Mouse (Mus musculus): ENCODE results near the gene Aoc3. TPM values are rescaled to one million over a fixed set of nuclear protein-coding genes. Genes with fewer than 3 reads are reported as not detected.

Gene Aoc3
- polyA plus RNA-seq, 1 experiment from 2014 or later: not detected

- Histone ChIP-seq H3K36me3 (no peaks in the 10 kb centered on the region), H3K9me3 (no peaks in the 10 kb centered on the region), H3K4me3 (replicated peaks) (no peak overlapping the region), H3K4me2 (replicated peaks) (no peak overlapping the region), H3K27me3 (no peaks in the 10 kb centered on the region), H3K4me1 (replicated peaks) (peaks cover 14% of the 10 kb centered on the region), H3K9ac (replicated peaks) (no peak overlapping the region), H3K27ac (no peak overlapping the region)
- WGBS: 88% methylated on average over 3 of the region's 3 CpGs
- no peak for ATAC-seq
Measured at GRCm38 (mm10) chr11:101332537-101332936, 2.1 kb downstream of the Aoc3 start.

- Histone ChIP-seq H3K9ac (replicated peaks) (no peak overlapping the region), H3K27me3 (no peaks in the 10 kb centered on the region), H3K4me1 (replicated peaks) (peaks cover 25% of the 10 kb centered on the region), H3K4me2 (replicated peaks) (no peak overlapping the region), H3K36me3 (no peaks in the 10 kb centered on the region), H3K27ac (no peak overlapping the region), H3K9me3 (no peaks in the 10 kb centered on the region), H3K4me3 (replicated peaks) (no peak overlapping the region)
- 22% methylated on average over 10 of the region's 10 CpGs for WGBS
- ATAC-seq: no peak
Measured at GRCm38 (mm10) chr11:101334023-101334422, 3.6 kb downstream of the Aoc3 start.

- Histone ChIP-seq H3K4me1 (replicated peaks) (peaks cover 25% of the 10 kb centered on the region), H3K9ac (replicated peaks) (no peak overlapping the region), H3K27ac (no peak overlapping the region), H3K9me3 (no peaks in the 10 kb centered on the region), H3K36me3 (no peaks in the 10 kb centered on the region), H3K4me3 (replicated peaks) (no peak overlapping the region), H3K27me3 (no peaks in the 10 kb centered on the region), H3K4me2 (replicated peaks) (no peak overlapping the region)
- no peak for ATAC-seq
- 3% methylated on average over 6 of the region's 6 CpGs for WGBS
Measured at GRCm38 (mm10) chr11:101334516-101334915, 4.1 kb downstream of the Aoc3 start.

GRCm38 (mm10) chr11:101335685-101336084 is 5.3 kb downstream of the Aoc3 start:
- Histone ChIP-seq H3K36me3 (no peaks in the 10 kb centered on the region), H3K27ac (no peak overlapping the region), H3K9me3 (no peaks in the 10 kb centered on the region), H3K4me1 (replicated peaks) (peaks cover 25% of the 10 kb centered on the region), H3K27me3 (no peaks in the 10 kb centered on the region), H3K9ac (replicated peaks) (no peak overlapping the region), H3K4me2 (replicated peaks) (no peak overlapping the region), H3K4me3 (replicated peaks) (no peak overlapping the region)
- ATAC-seq: no peak
- 87% methylated on average over 9 of the region's 9 CpGs for WGBS

GRCm38 (mm10) chr11:101338123-101338760 is 7.8 kb downstream of the Aoc3 start:
- Histone ChIP-seq H3K27ac (peak overlapping the region; percentile 68), H3K9ac (replicated peaks) (peak overlapping the region; percentile 56; the same call in 1 of the 2 replicates), H3K4me1 (replicated peaks) (peaks cover 25% of the 10 kb centered on the region), H3K4me3 (replicated peaks) (peak overlapping the region; percentile 40), H3K36me3 (no peaks in the 10 kb centered on the region), H3K27me3 (no peaks in the 10 kb centered on the region), H3K9me3 (no peaks in the 10 kb centered on the region), H3K4me2 (replicated peaks) (peak overlapping the region; percentile 67)
- ATAC-seq: peak; percentile 96
- WGBS: 1% methylated on average over 9 of the region's 9 CpGs

- no peak for ATAC-seq
- Histone ChIP-seq H3K4me3 (replicated peaks) (no peak overlapping the region), H3K9me3 (no peaks in the 10 kb centered on the region), H3K27ac (no peak overlapping the region), H3K36me3 (no peaks in the 10 kb centered on the region), H3K9ac (replicated peaks) (no peak overlapping the region), H3K4me2 (replicated peaks) (no peak overlapping the region), H3K4me1 (replicated peaks) (no peaks in the 10 kb centered on the region), H3K27me3 (no peaks in the 10 kb centered on the region)
- 80% methylated on average over 10 of the region's 10 CpGs for WGBS
Measured at GRCm38 (mm10) chr11:101347083-101347775, 16.8 kb downstream of the Aoc3 start.

GRCm38 (mm10) chr11:101348774-101349173 is 18.4 kb downstream of the Aoc3 start:
- no peak overlapping the region for H3K4me3 ChIP-seq (replicated peaks)
- no peak for ATAC-seq
- no peaks in the 10 kb centered on the region for H3K36me3 ChIP-seq
- WGBS: 75% methylated on average over 7 of the region's 7 CpGs
- no peak overlapping the region for H3K27ac ChIP-seq
- H3K4me1 ChIP-seq (replicated peaks): no peaks in the 10 kb centered on the region
- H3K9ac ChIP-seq (replicated peaks): no peak overlapping the region
- H3K27me3 ChIP-seq: no peaks in the 10 kb centered on the region
- H3K9me3 ChIP-seq: no peaks in the 10 kb centered on the region
- no peak overlapping the region for H3K4me2 ChIP-seq (replicated peaks)

GRCm38 (mm10) chr11:101349216-101349615 is 18.8 kb downstream of the Aoc3 start:
- H3K27me3 ChIP-seq: no peaks in the 10 kb centered on the region
- WGBS: 86% methylated on average over 3 of the region's 3 CpGs
- no peaks in the 10 kb centered on the region for H3K36me3 ChIP-seq
- H3K4me3 ChIP-seq (replicated peaks): no peak overlapping the region
- no peak overlapping the region for H3K4me2 ChIP-seq (replicated peaks)
- H3K4me1 ChIP-seq (replicated peaks): no peaks in the 10 kb centered on the region
- no peak overlapping the region for H3K27ac ChIP-seq
- no peak overlapping the region for H3K9ac ChIP-seq (replicated peaks)
- no peak for ATAC-seq
- H3K9me3 ChIP-seq: no peaks in the 10 kb centered on the region

- Histone ChIP-seq H3K36me3 (no peaks in the 10 kb centered on the region), H3K4me1 (replicated peaks) (no peaks in the 10 kb centered on the region), H3K4me3 (replicated peaks) (no peak overlapping the region), H3K9me3 (no peaks in the 10 kb centered on the region), H3K9ac (replicated peaks) (no peak overlapping the region), H3K27me3 (no peaks in the 10 kb centered on the region), H3K27ac (no peak overlapping the region), H3K4me2 (replicated peaks) (no peak overlapping the region)
- no peak for ATAC-seq
- 53% methylated on average over 11 of the region's 11 CpGs for WGBS
Measured at GRCm38 (mm10) chr11:101351100-101351720, 20.8 kb downstream of the Aoc3 start.

GRCm38 (mm10) chr11:101351721-101352111 is 21.3 kb downstream of the Aoc3 start:
- Histone ChIP-seq H3K4me1 (replicated peaks) (no peaks in the 10 kb centered on the region), H3K36me3 (no peaks in the 10 kb centered on the region), H3K27me3 (no peaks in the 10 kb centered on the region), H3K27ac (no peak overlapping the region), H3K4me3 (replicated peaks) (no peak overlapping the region), H3K4me2 (replicated peaks) (no peak overlapping the region), H3K9me3 (no peaks in the 10 kb centered on the region), H3K9ac (replicated peaks) (no peak overlapping the region)
- ATAC-seq: no peak
- 83% methylated on average over 3 of the region's 3 CpGs for WGBS

- no peak for ATAC-seq
- H3K27ac ChIP-seq: no peak overlapping the region
- H3K4me2 ChIP-seq (replicated peaks): no peak overlapping the region
- H3K9me3 ChIP-seq: no peaks in the 10 kb centered on the region
- H3K27me3 ChIP-seq: no peaks in the 10 kb centered on the region
- WGBS: 90% methylated on average over 12 of the region's 12 CpGs
- no peak overlapping the region for H3K9ac ChIP-seq (replicated peaks)
- no peaks in the 10 kb centered on the region for H3K36me3 ChIP-seq
- H3K4me1 ChIP-seq (replicated peaks): no peaks in the 10 kb centered on the region
- H3K4me3 ChIP-seq (replicated peaks): no peak overlapping the region
Measured at GRCm38 (mm10) chr11:101353436-101353835, 23.0 kb downstream of the Aoc3 start.

- 83% methylated on average over 5 of the region's 5 CpGs for WGBS
- Histone ChIP-seq H3K27me3 (no peaks in the 10 kb centered on the region), H3K4me1 (replicated peaks) (no peaks in the 10 kb centered on the region), H3K9me3 (no peaks in the 10 kb centered on the region), H3K4me3 (replicated peaks) (no peak overlapping the region), H3K36me3 (no peaks in the 10 kb centered on the region), H3K4me2 (replicated peaks) (no peak overlapping the region), H3K9ac (replicated peaks) (no peak overlapping the region), H3K27ac (no peak overlapping the region)
- no peak for ATAC-seq
Measured at GRCm38 (mm10) chr11:101354438-101355010, 24.1 kb downstream of the Aoc3 start.
